Mouse (Mus musculus) CD4-positive, CD25-positive, alpha-beta regulatory T cell, adult 2 months (primary cell): ENCODE data around the gene Tagap.
A peak's percentile ranks its signal among the peaks of the same experiment; 100 is the strongest.
"Not testable (repeated sequence)": the region's sequence is repeated elsewhere in the genome, so short reads cannot be mapped to it uniquely, and the experiment has no call there.

Experiments used
- DNase-seq: peaks from one replicate; pipeline ENCODE4 v3.0.0-alpha.2; 2012; ENCODE audit warnings: low read depth, low spot score

The Tagap gene

DNA sequence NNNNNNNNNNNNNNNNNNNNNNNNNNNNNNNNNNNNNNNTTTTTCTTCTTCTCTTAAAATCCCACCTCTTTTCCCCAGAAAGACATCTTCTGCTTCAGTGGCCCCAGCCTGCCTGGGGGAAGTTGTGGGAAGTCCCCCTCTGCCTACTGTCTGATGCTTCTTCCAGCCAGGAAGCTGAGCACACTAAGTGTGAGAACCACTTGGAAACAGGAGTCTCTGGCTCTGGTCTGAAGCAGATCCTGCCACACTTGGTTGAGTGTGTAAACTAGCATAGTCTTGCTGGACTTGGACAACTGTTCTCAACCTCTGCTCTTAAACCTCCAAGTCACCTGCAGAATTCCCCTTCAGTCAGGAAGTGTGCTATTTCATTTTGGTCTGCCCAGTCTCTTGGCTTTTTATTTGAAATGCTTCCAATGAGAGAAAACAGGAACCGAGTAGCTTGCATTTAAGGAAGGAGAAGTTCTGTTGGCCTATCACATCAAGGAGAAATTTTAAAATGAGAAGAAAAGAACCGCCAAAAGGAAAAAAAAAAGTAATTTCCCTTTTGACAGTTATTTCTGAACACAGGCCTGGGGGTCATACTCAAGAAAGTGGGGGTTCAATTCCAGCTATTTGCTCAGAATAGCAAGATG is 11.1 kb upstream of the Tagap start:
- no peak for DNase-seq

GRCm38 (mm10) chr17:7915791-7916190 is 10.0 kb upstream of the Tagap start:
- DNase-seq: no peak

DNA sequence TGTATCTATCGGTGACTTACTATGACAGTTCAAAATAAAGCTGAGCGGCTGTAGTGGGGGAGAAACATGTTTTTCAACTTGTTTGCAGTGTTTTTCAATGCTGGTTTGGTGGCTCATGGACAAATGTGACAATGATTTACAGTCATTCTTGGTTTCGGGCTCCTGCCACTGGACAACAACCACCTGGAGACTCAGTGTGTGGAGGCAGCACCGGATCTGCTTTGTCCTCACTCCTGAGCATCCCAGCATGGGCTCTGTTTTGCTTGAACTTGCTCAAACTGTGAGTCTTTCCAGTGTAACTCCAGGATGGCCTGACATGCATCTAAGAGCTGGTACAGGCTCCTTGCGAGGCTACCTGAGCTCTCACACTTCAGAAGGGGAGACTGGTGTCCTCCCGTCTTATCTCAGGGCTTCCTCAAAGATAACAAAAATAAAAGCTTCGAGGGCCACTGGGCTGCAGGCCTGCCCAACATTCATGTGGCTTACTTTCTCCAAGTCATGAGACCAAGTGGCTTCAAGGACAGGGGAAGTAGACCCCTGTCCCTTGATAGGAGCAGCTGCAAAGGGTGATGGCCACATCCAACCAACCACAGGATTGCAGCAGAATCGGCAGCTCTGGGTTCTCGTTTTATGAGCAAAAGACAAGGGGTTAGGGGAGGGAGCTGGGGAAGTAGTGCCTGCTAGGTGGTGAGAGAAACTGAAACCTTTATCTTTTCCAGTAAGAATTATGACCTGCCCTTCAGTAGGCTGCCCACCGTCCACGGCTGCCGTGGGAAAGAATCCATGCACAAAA is 8.8 kb upstream of the Tagap start:
- DNase-seq: no peak

DNA sequence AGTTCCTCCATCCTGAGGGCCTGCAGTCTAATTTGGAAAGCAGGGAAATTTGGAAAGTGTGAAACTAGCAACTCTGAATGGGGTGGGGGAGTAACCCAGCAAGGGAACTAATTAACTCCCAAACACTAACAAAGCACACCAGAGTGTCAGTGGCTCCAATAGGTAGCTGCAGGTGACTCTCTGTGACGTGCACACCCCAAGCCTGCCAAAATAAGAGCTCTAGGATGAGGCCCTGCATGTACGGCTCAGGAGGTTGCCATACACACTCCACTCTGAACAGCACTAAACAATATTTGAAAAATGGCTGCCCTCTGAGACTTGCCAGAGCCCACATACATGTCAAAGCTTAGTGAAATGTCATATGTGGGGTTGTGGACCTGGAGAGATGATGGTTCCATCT is 7.4 kb upstream of the Tagap start:
- no peak for DNase-seq

GRCm38 (mm10) chr17:7919209-7919608 is 6.6 kb upstream of the Tagap start:
- no peak for DNase-seq

DNA sequence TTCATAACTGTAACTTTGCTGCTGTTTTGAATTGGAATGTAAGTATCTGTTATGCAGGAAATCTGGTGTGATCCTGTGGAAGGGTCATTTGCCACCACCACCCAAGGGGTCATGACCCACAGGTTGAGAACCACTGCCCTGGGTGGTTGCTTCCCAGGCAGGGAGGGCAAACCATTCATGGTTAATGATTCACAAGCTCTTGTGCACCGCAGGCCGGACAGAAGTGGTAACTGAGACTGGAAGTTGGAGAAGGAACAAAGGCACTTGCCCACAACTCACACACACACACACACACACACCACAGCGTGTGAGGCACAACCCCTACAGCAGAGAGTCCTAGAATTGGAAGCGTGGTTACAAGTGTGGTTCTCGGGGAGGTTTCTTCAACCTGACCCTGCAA is 3.2 kb upstream of the Tagap start:
- no peak for DNase-seq

DNA sequence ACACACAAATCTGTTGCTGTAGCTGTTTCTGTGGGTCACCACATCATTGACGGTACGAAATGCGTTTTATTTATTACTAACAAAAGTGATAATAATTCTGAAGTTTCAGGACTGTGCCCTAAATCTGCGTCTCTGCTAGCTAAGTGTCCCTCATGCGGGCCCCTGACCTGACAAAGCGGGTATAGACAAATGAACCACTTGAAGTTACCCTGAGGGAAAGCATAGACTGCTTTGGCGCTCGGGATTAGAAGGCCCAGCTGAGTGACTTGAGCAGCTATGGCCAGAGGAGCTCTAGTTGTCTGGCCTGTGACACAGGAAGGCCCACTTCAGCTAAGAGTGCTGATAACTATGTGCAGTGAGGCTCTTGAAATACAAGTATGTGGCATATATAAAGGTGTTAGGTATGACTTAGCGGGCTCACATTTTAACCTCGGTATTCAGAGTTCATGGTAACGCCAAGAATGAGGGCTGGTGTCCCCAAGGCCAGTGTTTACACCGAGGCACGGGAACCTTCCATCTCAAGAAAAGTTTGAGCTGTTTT is 1.5 kb upstream of the Tagap start:
- DNase-seq: no peak

GRCm38 (mm10) chr17:7927582-7928535 is 2.1 kb downstream of the Tagap start:
- DNase-seq: peak; percentile 96

DNA sequence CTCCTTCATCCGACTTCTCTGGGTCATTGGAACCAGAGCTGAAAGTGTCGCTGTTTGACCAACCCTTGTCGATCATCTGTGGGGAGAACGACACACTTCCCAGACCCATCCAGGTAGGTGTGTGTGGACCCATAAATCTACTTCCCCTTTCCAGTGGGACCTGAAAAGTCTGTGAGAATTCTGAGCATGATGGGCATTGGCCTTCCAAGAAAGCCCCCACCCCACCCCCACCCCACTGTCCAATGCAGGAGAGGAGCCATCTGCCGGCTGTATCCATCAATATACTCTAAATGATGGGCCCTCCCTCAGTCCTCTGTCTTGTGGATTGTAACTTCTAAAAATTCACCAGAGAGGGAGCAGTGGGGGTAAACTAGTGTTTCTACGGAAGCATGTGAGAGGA is 2.9 kb downstream of the Tagap start:
- peak; percentile 31 for DNase-seq

- peak; percentile 79 for DNase-seq
Observed at GRCm38 (mm10) chr17:7929279-7929678, 3.5 kb downstream of the Tagap start.

- DNase-seq: peak; percentile 69
Observed at GRCm38 (mm10) chr17:7931096-7931990, 5.5 kb downstream of the Tagap start.

GRCm38 (mm10) chr17:7932121-7932520 is 6.3 kb downstream of the Tagap start:
- not testable (repeated sequence) for DNase-seq

DNA sequence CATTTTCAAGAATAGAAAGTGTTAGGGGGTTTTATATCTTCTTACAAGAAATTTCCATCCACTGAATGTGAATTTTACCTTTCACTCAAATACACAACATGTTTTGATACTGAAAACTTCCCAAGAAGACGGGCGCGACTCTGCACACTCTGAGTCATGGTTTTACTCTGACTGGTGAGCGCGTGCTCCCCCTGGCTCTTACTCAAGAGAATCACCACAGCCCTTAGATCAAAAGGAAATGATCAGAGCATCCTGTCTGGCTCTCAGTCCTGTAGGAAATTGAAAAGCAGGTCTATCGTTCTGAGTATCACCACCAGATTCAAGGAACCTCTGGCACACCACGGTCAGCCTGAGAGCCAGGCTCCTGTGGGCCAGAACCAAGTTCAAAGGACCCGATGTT is 13.8 kb downstream of the Tagap start:
- peak; percentile 90 for DNase-seq

- peak; percentile 72 for DNase-seq
Observed at GRCm38 (mm10) chr17:7945117-7946052, 19.6 kb downstream of the Tagap start, which contains the start of gene Rsph3a. TSS of gene Rsph3a (plus strand) at chr17:7945614.

DNA sequence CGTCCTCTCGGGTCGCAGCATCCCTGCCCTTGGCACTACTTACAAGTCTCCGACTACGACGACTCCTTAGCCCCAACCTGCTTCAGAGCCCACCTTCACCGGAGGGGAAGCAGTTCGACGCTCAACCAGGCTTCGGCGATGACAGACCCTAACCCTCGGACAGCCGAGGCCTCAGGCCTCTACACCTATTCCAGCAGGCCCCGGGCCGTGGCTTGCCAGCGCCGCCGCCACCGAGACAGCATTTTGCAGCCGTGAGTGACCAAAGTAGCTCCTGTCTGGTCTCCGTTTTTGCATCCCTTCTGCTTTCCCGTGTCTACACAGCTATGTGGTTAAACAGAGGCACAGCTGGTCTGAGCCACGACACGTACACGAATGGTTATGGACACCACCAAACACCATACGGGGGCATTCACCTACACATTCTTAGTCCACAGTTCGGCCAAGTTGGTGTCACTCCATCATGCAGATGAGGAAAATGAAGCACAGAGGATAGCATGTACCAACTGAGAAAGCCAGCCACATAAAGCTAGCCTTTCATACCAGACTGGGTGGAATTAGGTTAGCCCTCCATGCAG is 20.3 kb downstream of the Tagap start:
- not testable (repeated sequence) for DNase-seq

DNA sequence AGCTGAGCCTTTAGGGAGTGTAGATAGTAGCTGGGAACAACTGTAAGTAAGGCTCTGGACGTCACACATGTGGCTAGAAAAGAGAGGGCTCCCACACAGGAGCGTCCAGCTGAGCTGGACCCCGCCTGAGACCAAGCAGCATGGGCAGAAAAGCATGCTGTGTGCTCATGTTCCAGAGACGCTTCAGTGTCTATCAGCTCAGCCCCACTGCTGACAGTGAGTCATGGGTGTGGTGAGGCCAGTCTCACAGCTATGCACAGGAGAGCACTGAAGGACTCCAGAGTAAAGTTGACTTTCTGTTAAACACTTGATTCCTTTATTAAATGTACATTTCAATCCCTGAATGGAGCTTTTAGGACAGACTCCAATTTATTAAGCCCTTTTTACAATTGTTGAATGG is 25.5 kb downstream of the Tagap start:
- not testable (repeated sequence) for DNase-seq

DNA sequence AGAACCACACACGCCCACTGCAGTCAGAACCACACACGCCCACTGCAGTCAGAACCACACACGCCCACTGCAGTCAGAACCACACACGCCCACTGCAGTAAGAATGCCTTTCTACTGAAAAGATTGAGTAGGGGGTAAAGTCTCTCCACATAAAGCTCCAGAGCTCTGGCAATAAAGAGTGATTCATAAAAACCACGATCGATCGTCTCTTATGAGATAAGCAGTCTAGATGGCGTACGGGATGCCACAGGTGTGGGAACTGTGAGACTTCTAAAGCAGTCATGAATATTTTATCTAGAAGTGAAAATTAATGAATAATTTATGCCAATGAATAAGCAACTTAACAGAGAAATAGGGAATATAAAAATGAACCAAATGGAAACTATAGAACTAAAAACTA is 31.4 kb downstream of the Tagap start:
- not testable (repeated sequence) for DNase-seq

- not testable (repeated sequence) for DNase-seq
Observed at GRCm38 (mm10) chr17:7963333-7963732, 37.5 kb downstream of the Tagap start.

- not testable (repeated sequence) for DNase-seq
Observed at GRCm38 (mm10) chr17:7964398-7964797, 38.6 kb downstream of the Tagap start.
